Mouse (Mus musculus): ENCODE measurements around the gene Clint1. TPM values are rescaled to one million over a fixed set of nuclear protein-coding genes. Genes with fewer than 3 reads are reported as not detected.

The Clint1 gene
- total RNA-seq, 4 experiments from 2014 or later = 51.1 to 54.2 (median 53.4) TPM

GRCm38 (mm10) chr11:45926640-45927082 lies 74.8 kb downstream of the Clint1 start:
- DNase-seq (ENCODE audit: low spot score in 2 of 2) = peak; percentile 54 to 78

GRCm38 (mm10) chr11:45927456-45927855 lies 75.6 kb downstream of the Clint1 start:
- DNase-seq (ENCODE audit: low spot score in 2 of 2) = no peak

- no peak for DNase-seq (ENCODE audit: low spot score in 2 of 2)
These were observed 77.7 kb downstream of the Clint1 start for GRCm38 (mm10) chr11:45929541-45929940.

- DNase-seq (ENCODE audit: low spot score in 2 of 2) = no peak
These were observed 80.9 kb downstream of the Clint1 start for GRCm38 (mm10) chr11:45932771-45933170.

GRCm38 (mm10) chr11:45937478-45937877 lies 85.6 kb downstream of the Clint1 start:
- no peak for DNase-seq (ENCODE audit: low spot score in 2 of 2)

- DNase-seq (ENCODE audit: low spot score in 2 of 2) = no peak
These were observed 87.1 kb downstream of the Clint1 start for GRCm38 (mm10) chr11:45938917-45939316.

GRCm38 (mm10) chr11:45942281-45942680 lies 90.4 kb downstream of the Clint1 start:
- no peak for DNase-seq (ENCODE audit: low spot score in 2 of 2)

GRCm38 (mm10) chr11:45943108-45943705 lies 91.4 kb downstream of the Clint1 start:
- DNase-seq (ENCODE audit: low spot score in 2 of 2) = peak; percentile 29 to 51

- DNase-seq (ENCODE audit: low spot score in 2 of 2) = no peak
These were observed 92.2 kb downstream of the Clint1 start for GRCm38 (mm10) chr11:45943891-45944642.

GRCm38 (mm10) chr11:45944643-45945156 lies 92.8 kb downstream of the Clint1 start, which contains the start of gene Lsm11:
Lsm11 (minus strand) TSS chr11:45944935.
- peak; percentile 88 to 98 for DNase-seq (ENCODE audit: low spot score in 2 of 2)

- DNase-seq (ENCODE audit: low spot score in 2 of 2) = peak in 1 of 2 experiments; percentile 33
These were observed 94.9 kb downstream of the Clint1 start for GRCm38 (mm10) chr11:45946796-45947195.

- peak in 1 of 2 experiments; percentile 42 for DNase-seq (ENCODE audit: low spot score in 2 of 2)
These were observed 95.6 kb downstream of the Clint1 start for GRCm38 (mm10) chr11:45947491-45947890.

- DNase-seq (ENCODE audit: low spot score in 2 of 2) = peak; percentile 88 to 90
These were observed 103.3 kb downstream of the Clint1 start, which contains the start of gene Thg1l for GRCm38 (mm10) chr11:45955127-45955627. Thg1l (minus strand) TSS chr11:45955494.

- DNase-seq (ENCODE audit: low spot score in 2 of 2) = no peak
These were observed 107.7 kb downstream of the Clint1 start for GRCm38 (mm10) chr11:45959598-45959997.

GRCm38 (mm10) chr11:45960003-45960402 lies 108.2 kb downstream of the Clint1 start:
- no peak for DNase-seq (ENCODE audit: low spot score in 2 of 2)

Small RNAs within 50 kb of the gene (microRNA-seq; reads per million reads assigned to microRNA genes)
- gene Gm22751 = 0 reads per million in 2 experiments

Other genes with a start within 250 kb of the Clint1 start
- gene Lsm11, start 92.9 kb downstream of the Clint1 start, total RNA-seq (2022) = 10 to 100 TPM; 24.5 to 26.7 (median 25.8) TPM
- gene Thg1l, start 103.4 kb downstream of the Clint1 start, total RNA-seq (2022) = 10 to 100 TPM in 1 of 4 experiments, 1 to 10 TPM in 3; 7.4 to 10.8 (median 9.2) TPM
- under 1 TPM in 3 of 4 experiments, not detected in 1; 0.17 to 0.31 (median 0.27) TPM for gene Sox30, start 128.3 kb downstream of the Clint1 start, total RNA-seq (2022)
- gene Gm12166, start 200.3 kb downstream of the Clint1 start, total RNA-seq (2022) = 1 to 10 TPM in 3 of 4 experiments, not detected in 1; 1.7 to 4.3 (median 3.3) TPM
- gene Adam19, start 203.9 kb downstream of the Clint1 start, total RNA-seq (2022) = 10 to 100 TPM; 10.1 to 14.1 (median 11.2) TPM

All from layer of hippocampus, adult 8-10 months (tissue).